Mouse (Mus musculus) brain, adult 2 months (tissue): Measurements from ENCODE around the gene Arhgef38.

ENCODE experiments used
- DNase-seq: peaks from one replicate; pipeline ENCODE4 v3.0.0; 2011; ENCODE audit warnings: low read depth, low spot score

Gene Arhgef38

GRCm38 (mm10) chr3:133165130-133165529 is 69.6 kb downstream of the Arhgef38 start:
- DNase-seq = peak; percentile 95

GRCm38 (mm10) chr3:133163913-133164406 is 70.8 kb downstream of the Arhgef38 start:
- DNase-seq = peak; percentile 45

GRCm38 (mm10) chr3:133163174-133163573 is 71.6 kb downstream of the Arhgef38 start:
- peak; percentile 65 for DNase-seq

- DNase-seq = no peak
Measured at GRCm38 (mm10) chr3:133161407-133161806, 73.3 kb downstream of the Arhgef38 start.

GRCm38 (mm10) chr3:133158260-133158659 is 76.5 kb downstream of the Arhgef38 start:
- peak; percentile 49 for DNase-seq

- DNase-seq = peak; percentile 74
Measured at GRCm38 (mm10) chr3:133154683-133155082, 80.1 kb downstream of the Arhgef38 start.

GRCm38 (mm10) chr3:133153629-133154028 is 81.1 kb downstream of the Arhgef38 start:
- no peak for DNase-seq

- DNase-seq = no peak
Measured at GRCm38 (mm10) chr3:133152831-133153230, 81.9 kb downstream of the Arhgef38 start.

GRCm38 (mm10) chr3:133151629-133152028 is 83.1 kb downstream of the Arhgef38 start:
- no peak for DNase-seq

- DNase-seq = no peak
Measured at GRCm38 (mm10) chr3:133144511-133145147, 90.1 kb downstream of the Arhgef38 start.

GRCm38 (mm10) chr3:133141877-133142276 is 92.9 kb downstream of the Arhgef38 start:
- DNase-seq = no peak

GRCm38 (mm10) chr3:133132611-133133010 is 102.1 kb downstream of the Arhgef38 start:
- peak; percentile 16 for DNase-seq

GRCm38 (mm10) chr3:133131372-133131771 is 103.4 kb downstream of the Arhgef38 start:
- no peak for DNase-seq

GRCm38 (mm10) chr3:133113281-133113680 is 121.5 kb downstream of the Arhgef38 start:
- DNase-seq = no peak

GRCm38 (mm10) chr3:133111741-133112140 is 123.0 kb downstream of the Arhgef38 start:
- peak; percentile 75 for DNase-seq

GRCm38 (mm10) chr3:133109844-133110243 is 124.9 kb downstream of the Arhgef38 start:
- DNase-seq = no peak

GRCm38 (mm10) chr3:133108731-133109130 is 126.0 kb downstream of the Arhgef38 start:
- DNase-seq = no peak

- DNase-seq = no peak
Measured at GRCm38 (mm10) chr3:133104436-133104835, 130.3 kb downstream of the Arhgef38 start.

- DNase-seq = no peak
Measured at GRCm38 (mm10) chr3:133103768-133104167, 131.0 kb downstream of the Arhgef38 start.

GRCm38 (mm10) chr3:133098909-133099308 is 135.8 kb downstream of the Arhgef38 start:
- DNase-seq = no peak

GRCm38 (mm10) chr3:133098336-133098735 is 136.4 kb downstream of the Arhgef38 start:
- DNase-seq = no peak

GRCm38 (mm10) chr3:133097936-133098335 is 136.8 kb downstream of the Arhgef38 start:
- no peak for DNase-seq

- no peak for DNase-seq
Measured at GRCm38 (mm10) chr3:133094305-133094704, 140.4 kb downstream of the Arhgef38 start.

GRCm38 (mm10) chr3:133092936-133093335 is 141.8 kb downstream of the Arhgef38 start:
- no peak for DNase-seq
